Mouse (Mus musculus) liver, embryonic 11.5 days (tissue): ENCODE data around the gene Ntrk2. TPM values are rescaled to one million over a fixed set of nuclear protein-coding genes. Genes with fewer than 3 reads are reported as not detected.
"Not testable (repeated sequence)": the region's sequence is repeated elsewhere in the genome, so short reads cannot be mapped to it uniquely, and the experiment has no call there.

Source experiments
- ATAC-seq: fragments of 200-750 bp; cut with Nextera tagmentation; replicated peaks from 2 replicates; pipeline ENCODE4 v1.8.0; 2017; ENCODE audit warnings: moderate number of reproducible peaks, mild to moderate bottlenecking, moderate TSS enrichment, moderate library complexity; ENCODE audit not compliant: low FRiP score
- DNase-seq: peaks from one replicate; pipeline ENCODE4 v3.0.0-alpha.2; 2017; ENCODE audit warnings: low spot score
- H3K27ac ChIP-seq: fragments of 300-500 bp; sonication (generic); 2 replicates; pipeline ENCODE4 v1.5.1; 2014; ENCODE audit warnings: mild to moderate bottlenecking, low read depth, low read length, control low read depth
- H3K27me3 ChIP-seq: fragments of 300-500 bp; sonication (generic); replicated peaks from 2 replicates; pipeline ENCODE4 v1.6.1; 2014; ENCODE audit warnings: low read length, mixed read lengths; ENCODE audit not compliant: control insufficient read depth, insufficient read depth
- H3K36me3 ChIP-seq: fragments of 300-500 bp; sonication (generic); 2 replicates; pipeline ENCODE4 v1.6.1; 2014; ENCODE audit warnings: mild to moderate bottlenecking, low read length, moderate library complexity, mixed read lengths; ENCODE audit not compliant: control insufficient read depth, insufficient read depth
- H3K4me1 ChIP-seq: fragments of 300-500 bp; sonication (generic); replicated peaks from 2 replicates; pipeline ENCODE4 v1.6.1; 2014; ENCODE audit warnings: low read length, mixed read lengths; ENCODE audit not compliant: control insufficient read depth, insufficient read depth
- H3K4me2 ChIP-seq: fragments of 300-500 bp; sonication (generic); 2 replicates; pipeline ENCODE4 v1.6.1; 2014; ENCODE audit warnings: mild to moderate bottlenecking, control low read depth, moderate library complexity
- H3K4me3 ChIP-seq: fragments of 300-500 bp; sonication (generic); 2 replicates; pipeline ENCODE4 v1.5.1; 2014; ENCODE audit warnings: low read depth, low read length, control low read depth
- H3K9ac ChIP-seq: fragments of 300-500 bp; sonication (generic); 2 replicates; pipeline ENCODE4 v1.6.1; 2014; ENCODE audit warnings: low read depth, low read length, control low read depth
- H3K9me3 ChIP-seq: fragments of 300-500 bp; sonication (generic); 2 replicates; pipeline ENCODE4 v1.6.1; 2016; ENCODE audit warnings: low read length, inconsistent platforms, mixed read lengths; ENCODE audit not compliant: control insufficient read depth
- WGBS: fragments of 180-500 bp; shearing (Covaris S2); extraction: QIAGEN DNeasy Blood & Tissue Kit; methylation state at CpG from one replicate; pipeline ENCODE4 v1.1.7; 2014; 5-methylcytosine and 5-hydroxymethylcytosine counted together
- polyA plus RNA-seq: library from polyadenylated mRNA; unstranded; fragments of >200 nt; fragmentation: Nextera tagmentation; extraction: Ambion mirVana; gene quantifications from 2 replicates; pipeline ENCODE4 v1.2.1, GENCODE M21; 2014

The Ntrk2 gene
- polyA plus RNA-seq, 1 experiment from 2014 or later: 1.9 TPM

DNA sequence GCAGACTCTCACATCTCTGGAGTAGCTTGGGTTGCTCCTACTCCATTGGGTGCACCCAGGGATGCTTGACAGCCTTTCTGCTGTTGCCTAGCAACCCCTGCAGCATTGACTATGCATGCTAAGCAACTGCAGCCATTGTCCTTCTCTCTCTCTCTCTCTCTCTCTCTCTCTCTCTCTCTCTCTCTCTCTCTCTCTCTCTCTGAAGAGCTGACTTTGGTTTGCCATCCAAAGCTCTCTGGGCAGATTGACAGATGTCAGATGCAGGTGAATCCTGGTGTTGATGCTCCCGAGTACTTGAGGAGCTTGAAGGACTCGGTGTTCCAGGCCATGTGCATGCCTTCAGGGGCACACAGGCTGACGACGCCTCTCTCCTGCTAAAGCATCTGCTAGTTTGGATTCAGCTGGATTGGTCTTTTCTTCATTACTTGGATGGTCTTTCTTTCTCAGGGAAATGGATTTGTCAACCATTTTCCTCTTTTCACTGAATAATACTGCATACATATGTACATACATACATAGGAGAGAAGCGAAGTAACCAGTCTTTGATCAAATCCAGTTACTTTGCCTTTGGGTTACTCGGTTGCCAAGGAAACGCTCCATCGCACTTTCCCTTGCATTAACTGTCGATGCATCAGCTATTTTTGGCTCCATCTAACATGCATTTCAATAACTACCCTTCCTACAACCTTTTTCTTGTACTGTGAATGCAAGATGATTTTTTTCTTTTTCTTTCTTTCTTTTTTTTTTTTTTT, 234.8 kb downstream of the Ntrk2 start:
- no peak overlapping the region for H3K9ac ChIP-seq
- ATAC-seq (no peak), DNase-seq (no peak)
- H3K36me3 ChIP-seq: no peaks in the 10 kb centered on the region
- H3K27ac ChIP-seq: no peak overlapping the region
- WGBS: 67% methylated on average over 9 of the region's 9 CpGs
- no peaks in the 10 kb centered on the region for H3K27me3 ChIP-seq
- no peak overlapping the region for H3K4me3 ChIP-seq
- H3K4me1 ChIP-seq: no peaks in the 10 kb centered on the region
- H3K9me3 ChIP-seq: no peaks in the 10 kb centered on the region
- H3K4me2 ChIP-seq: no peak overlapping the region

GRCm38 (mm10) chr13:59052188-59052587, 245.8 kb downstream of the Ntrk2 start:
- no peaks in the 10 kb centered on the region for H3K36me3 ChIP-seq
- no peak overlapping the region for H3K4me2 ChIP-seq
- DNase-seq (no peak), ATAC-seq (no peak)
- H3K4me1 ChIP-seq: no peaks in the 10 kb centered on the region
- no peaks in the 10 kb centered on the region for H3K27me3 ChIP-seq
- no peaks in the 10 kb centered on the region for H3K9me3 ChIP-seq
- no peak overlapping the region for H3K9ac ChIP-seq
- no peak overlapping the region for H3K4me3 ChIP-seq
- 70% methylated on average over 4 of the region's 4 CpGs for WGBS
- H3K27ac ChIP-seq: no peak overlapping the region

DNA sequence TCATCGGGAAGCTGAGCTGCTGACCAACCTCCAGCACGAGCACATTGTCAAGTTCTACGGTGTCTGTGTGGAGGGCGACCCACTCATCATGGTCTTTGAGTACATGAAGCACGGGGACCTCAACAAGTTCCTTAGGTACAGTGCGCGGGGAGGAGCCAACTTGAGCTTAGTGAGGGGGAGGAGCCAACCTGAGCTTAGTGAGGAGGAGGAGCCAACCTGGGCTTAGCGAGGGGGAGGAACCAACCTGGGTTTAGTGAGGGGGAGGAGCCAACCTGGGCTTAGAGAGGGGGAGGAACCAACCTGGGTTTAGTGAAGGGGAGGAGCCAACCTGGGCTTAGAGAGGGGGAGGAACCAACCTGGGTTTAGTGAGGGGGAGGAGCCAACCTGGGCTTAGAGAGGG, 248.0 kb downstream of the Ntrk2 start:
- H3K27me3 ChIP-seq, H3K27ac ChIP-seq, ATAC-seq: not testable (repeated sequence)

GRCm38 (mm10) chr13:59056859-59057258, 250.5 kb downstream of the Ntrk2 start:
- no peak for ATAC-seq
- Histone ChIP-seq H3K4me1 (no peaks in the 10 kb centered on the region), H3K4me2 (no peak overlapping the region), H3K27ac (no peak overlapping the region), H3K36me3 (no peaks in the 10 kb centered on the region), H3K9ac (no peak overlapping the region), H3K4me3 (no peak overlapping the region), H3K9me3 (no peaks in the 10 kb centered on the region), H3K27me3 (0 out of 2 replicates have a peak, but pooled peaks cover 2% of the 10 kb centered on the region)
- WGBS: 78% methylated on average over 4 of the region's 4 CpGs
- no peak for DNase-seq

More for the DNA sequence above, 248.0 kb downstream of the Ntrk2 start:
- H3K9ac ChIP-seq, H3K36me3 ChIP-seq, H3K4me1 ChIP-seq, DNase-seq, H3K9me3 ChIP-seq, H3K4me2 ChIP-seq, H3K4me3 ChIP-seq: not testable (repeated sequence)
- 59% methylated on average over 8 of the region's 8 CpGs for WGBS

DNA sequence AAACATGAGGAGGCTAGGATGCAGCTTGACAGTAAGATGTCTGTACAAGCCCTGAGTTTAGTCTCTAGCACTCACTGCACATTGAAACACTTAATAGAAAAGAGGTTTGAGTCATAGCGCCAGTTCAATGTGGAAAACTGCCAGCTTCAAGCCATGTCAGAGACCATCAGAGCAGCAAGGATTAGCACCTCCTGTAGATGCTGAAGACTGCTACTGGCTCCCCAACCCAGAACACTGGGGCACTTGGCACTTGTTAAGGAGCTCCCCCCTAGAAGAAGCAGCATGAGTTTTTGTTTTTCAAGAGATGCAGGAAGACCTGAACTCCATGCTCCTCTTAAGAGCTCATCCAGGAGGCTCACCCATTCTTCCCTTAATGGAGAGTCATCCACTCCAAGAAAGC, 251.5 kb downstream of the Ntrk2 start:
- Histone ChIP-seq H3K36me3 (no peaks in the 10 kb centered on the region), H3K4me1 (no peaks in the 10 kb centered on the region), H3K9me3 (no peaks in the 10 kb centered on the region), H3K27me3 (0 out of 2 replicates have a peak, but pooled peaks cover 2% of the 10 kb centered on the region), H3K27ac (no peak overlapping the region), H3K4me3 (no peak overlapping the region), H3K4me2 (no peak overlapping the region), H3K9ac (no peak overlapping the region)
- DNase-seq: no peak
- no peak for ATAC-seq
- 48% methylated on average over 1 of the region's 1 CpGs for WGBS

DNA sequence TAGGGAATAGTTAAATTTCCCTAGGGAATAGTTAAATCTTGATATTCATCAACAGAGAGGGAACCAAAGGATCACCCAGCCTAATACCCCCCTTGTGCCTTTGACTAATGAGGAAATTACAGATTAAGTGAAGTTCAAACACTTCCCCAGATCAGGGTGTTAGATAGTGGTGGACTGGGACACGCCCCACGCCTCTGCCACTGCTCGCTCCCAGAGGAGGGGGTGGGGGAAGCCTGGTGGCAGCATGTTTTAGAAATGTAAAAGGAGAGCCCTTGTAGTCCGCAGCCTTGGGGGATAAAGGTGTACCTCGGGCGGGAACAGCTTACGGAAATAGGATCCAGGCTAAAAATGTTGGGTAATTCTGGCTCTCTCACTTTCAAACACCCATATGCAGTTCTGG, 252.7 kb downstream of the Ntrk2 start:
- H3K4me2 ChIP-seq: no peak overlapping the region
- 12% methylated on average over 7 of the region's 7 CpGs for WGBS
- H3K4me3 ChIP-seq: no peak overlapping the region
- ATAC-seq: no peak
- H3K27me3 ChIP-seq: 0 out of 2 replicates have a peak, but pooled peaks cover 2% of the 10 kb centered on the region
- no peaks in the 10 kb centered on the region for H3K36me3 ChIP-seq
- H3K27ac ChIP-seq: no peak overlapping the region
- no peaks in the 10 kb centered on the region for H3K9me3 ChIP-seq
- DNase-seq: no peak
- no peaks in the 10 kb centered on the region for H3K4me1 ChIP-seq
- no peak overlapping the region for H3K9ac ChIP-seq

DNA sequence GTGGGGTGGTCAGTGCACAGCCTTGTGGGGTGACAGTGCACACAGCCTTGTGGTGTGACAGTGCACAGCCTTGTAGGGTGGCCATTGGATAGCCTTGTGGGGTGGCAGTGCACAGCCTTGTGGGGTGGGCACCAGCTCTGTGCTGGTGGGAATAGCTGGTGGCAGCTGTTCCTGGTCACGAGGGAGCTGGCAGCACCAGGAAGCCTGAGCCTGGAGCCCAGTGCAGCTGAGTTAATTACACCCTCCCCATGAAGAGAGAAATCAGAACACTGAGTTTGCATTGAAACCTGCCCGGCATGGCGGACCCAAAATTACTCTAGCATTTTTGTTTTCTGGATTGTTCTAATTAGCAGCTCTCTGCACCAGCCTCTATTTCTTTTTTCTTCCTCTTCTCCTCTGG, 259.3 kb downstream of the Ntrk2 start:
- H3K4me3 ChIP-seq: no peak overlapping the region
- H3K9me3 ChIP-seq: no peaks in the 10 kb centered on the region
- no peak overlapping the region for H3K4me2 ChIP-seq
- H3K36me3 ChIP-seq: no peaks in the 10 kb centered on the region
- H3K27me3 ChIP-seq: no peaks in the 10 kb centered on the region
- WGBS: 84% methylated on average over 3 of the region's 3 CpGs
- H3K4me1 ChIP-seq: no peaks in the 10 kb centered on the region
- H3K9ac ChIP-seq: no peak overlapping the region
- ATAC-seq: no peak
- no peak for DNase-seq
- H3K27ac ChIP-seq: no peak overlapping the region

GRCm38 (mm10) chr13:59073635-59074256, 267.4 kb downstream of the Ntrk2 start:
- Histone ChIP-seq H3K27ac (no peak overlapping the region), H3K9ac (no peak overlapping the region), H3K27me3 (0 out of 2 replicates have a peak, but pooled peaks cover 3% of the 10 kb centered on the region), H3K4me1 (no peaks in the 10 kb centered on the region), H3K36me3 (no peaks in the 10 kb centered on the region), H3K4me2 (0 out of 2 replicates have a peak overlapping the region, but pooled peaks have one; percentile 25), H3K9me3 (no peaks in the 10 kb centered on the region), H3K4me3 (no peak overlapping the region)
- ATAC-seq (no peak), DNase-seq (peak; percentile 73)
- WGBS: 25% methylated on average over 26 of the region's 26 CpGs

DNA sequence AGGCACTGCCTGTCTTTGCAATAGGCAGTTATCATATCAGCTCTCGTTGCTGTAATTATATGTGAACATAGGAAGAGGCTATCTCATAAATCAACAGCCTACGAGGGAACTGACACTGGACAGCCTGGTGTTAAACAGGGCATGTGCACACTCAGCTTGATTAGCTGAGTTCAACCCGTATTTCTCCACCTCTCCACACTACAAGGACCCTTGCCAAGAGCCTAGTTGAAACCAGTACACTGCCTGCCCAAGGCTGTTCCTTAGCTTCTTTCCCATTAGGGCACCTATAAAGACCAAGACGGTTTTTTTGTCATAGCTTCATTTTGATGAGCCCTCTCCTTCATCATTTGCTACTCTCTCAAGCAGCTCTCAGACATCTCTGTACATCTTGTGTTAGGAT, 270.1 kb downstream of the Ntrk2 start:
- H3K27me3 ChIP-seq: 0 out of 2 replicates have a peak, but pooled peaks cover 3% of the 10 kb centered on the region
- H3K27ac ChIP-seq: no peak overlapping the region
- H3K36me3 ChIP-seq: no peaks in the 10 kb centered on the region
- H3K9me3 ChIP-seq: no peaks in the 10 kb centered on the region
- 50% methylated on average over 4 of the region's 4 CpGs for WGBS
- no peak for DNase-seq
- no peak overlapping the region for H3K4me2 ChIP-seq
- H3K4me3 ChIP-seq: no peak overlapping the region
- no peak overlapping the region for H3K9ac ChIP-seq
- H3K4me1 ChIP-seq: no peaks in the 10 kb centered on the region
- ATAC-seq: no peak
